Mouse (Mus musculus): ENCODE results near the gene Prss36. TPM values are rescaled to one million over a fixed set of nuclear protein-coding genes. Genes with fewer than 3 reads are reported as not detected.
A peak's percentile ranks its signal among the peaks of the same experiment; 100 is the strongest.

Prss36 gene
- polyA plus RNA-seq, 1 experiment from 2014 or later, result 9.7 TPM

- Histone ChIP-seq H3K4me3 (ENCODE audit: low read depth, low read length) (no peak overlapping the region), H3K27ac (replicated peaks) (peak overlapping the region; percentile 95), H3K9me3 (ENCODE audit: control insufficient read depth, low read length) (no peaks in the 10 kb centered on the region), H3K36me3 (ENCODE audit: control insufficient read depth, insufficient read depth, low read length) (peaks cover 3% of the 10 kb centered on the region; the same call in 1 of the 2 replicates), H3K4me2 (replicated peaks; ENCODE audit: low read depth) (0 out of 2 replicates have a peak overlapping the region, but pooled peaks have one; percentile 8), H3K9ac (ENCODE audit: low read length) (no peak overlapping the region), H3K27me3 (ENCODE audit: control insufficient read depth, insufficient read depth, low read length) (no peaks in the 10 kb centered on the region), H3K4me1 (replicated peaks; ENCODE audit: control insufficient read depth, insufficient read depth) (no peaks in the 10 kb centered on the region)
- TF ChIP-seq EP300 (optimal IDR thresholded peaks at IDR 0.05), result no peak
- TF ChIP-seq CTCF (IDR thresholded peaks at IDR 0.05; ENCODE audit: low read depth), result peak; percentile 9; the same call in 1 of the 2 replicates
- 54% methylated on average over 5 of the region's 5 CpGs for WGBS
- peak; percentile 75 for ATAC-seq (ENCODE audit: low FRiP score, low TSS enrichment)
- DNase-seq (ENCODE audit: low spot score), result peak; percentile 94
These were observed 21.3 kb downstream of the Prss36 start for GRCm38 (mm10) chr7:127925252-127925651.

- DNase-seq (ENCODE audit: low spot score) (no peak), ATAC-seq (ENCODE audit: low FRiP score, low TSS enrichment) (no peak)
- TF ChIP-seq CTCF (IDR thresholded peaks at IDR 0.05; ENCODE audit: low read depth) (no peak), EP300 (optimal IDR thresholded peaks at IDR 0.05) (no peak)
- H3K4me1 ChIP-seq (replicated peaks; ENCODE audit: control insufficient read depth, insufficient read depth), result no peaks in the 10 kb centered on the region
- H3K27ac ChIP-seq (replicated peaks), result peak overlapping the region; percentile 66
- peaks cover 3% of the 10 kb centered on the region; the same call in 1 of the 2 replicates for H3K36me3 ChIP-seq (ENCODE audit: control insufficient read depth, insufficient read depth, low read length)
- H3K9ac ChIP-seq (ENCODE audit: low read length), result no peak overlapping the region
- WGBS, result 66% methylated on average over 5 of the region's 5 CpGs
- no peaks in the 10 kb centered on the region for H3K9me3 ChIP-seq (ENCODE audit: control insufficient read depth, low read length)
- no peak overlapping the region for H3K4me2 ChIP-seq (replicated peaks; ENCODE audit: low read depth)
- H3K27me3 ChIP-seq (ENCODE audit: control insufficient read depth, insufficient read depth, low read length), result no peaks in the 10 kb centered on the region
- H3K4me3 ChIP-seq (ENCODE audit: low read depth, low read length), result no peak overlapping the region
These were observed 22.8 kb downstream of the Prss36 start for GRCm38 (mm10) chr7:127923714-127924113.

- no peak for TF ChIP-seq CTCF (IDR thresholded peaks at IDR 0.05; ENCODE audit: low read depth)
- no peak for TF ChIP-seq EP300 (optimal IDR thresholded peaks at IDR 0.05)
- 53% methylated on average over 6 of the region's 6 CpGs for WGBS
- no peaks in the 10 kb centered on the region for H3K4me1 ChIP-seq (replicated peaks; ENCODE audit: control insufficient read depth, insufficient read depth)
- ATAC-seq (ENCODE audit: low FRiP score, low TSS enrichment) (peak; percentile 35), DNase-seq (ENCODE audit: low spot score) (no peak)
- no peak overlapping the region for H3K9ac ChIP-seq (ENCODE audit: low read length)
- H3K4me3 ChIP-seq (ENCODE audit: low read depth, low read length), result no peak overlapping the region
- H3K27ac ChIP-seq (replicated peaks), result peak overlapping the region; percentile 66
- no peaks in the 10 kb centered on the region for H3K27me3 ChIP-seq (ENCODE audit: control insufficient read depth, insufficient read depth, low read length)
- no peak overlapping the region for H3K4me2 ChIP-seq (replicated peaks; ENCODE audit: low read depth)
- H3K36me3 ChIP-seq (ENCODE audit: control insufficient read depth, insufficient read depth, low read length), result peaks cover 3% of the 10 kb centered on the region; the same call in 1 of the 2 replicates
- no peaks in the 10 kb centered on the region for H3K9me3 ChIP-seq (ENCODE audit: control insufficient read depth, low read length)
These were observed 23.9 kb downstream of the Prss36 start for GRCm38 (mm10) chr7:127922451-127923275.

- Histone ChIP-seq H3K4me3 (ENCODE audit: low read depth, low read length) (no peak overlapping the region), H3K36me3 (ENCODE audit: control insufficient read depth, insufficient read depth, low read length) (peaks cover 3% of the 10 kb centered on the region; the same call in 1 of the 2 replicates), H3K4me1 (replicated peaks; ENCODE audit: control insufficient read depth, insufficient read depth) (no peaks in the 10 kb centered on the region), H3K9me3 (ENCODE audit: control insufficient read depth, low read length) (no peaks in the 10 kb centered on the region), H3K27ac (replicated peaks) (no peak overlapping the region), H3K4me2 (replicated peaks; ENCODE audit: low read depth) (no peak overlapping the region), H3K9ac (ENCODE audit: low read length) (no peak overlapping the region), H3K27me3 (ENCODE audit: control insufficient read depth, insufficient read depth, low read length) (no peaks in the 10 kb centered on the region)
- WGBS, result 54% methylated on average over 7 of the region's 8 CpGs
- TF ChIP-seq CTCF (IDR thresholded peaks at IDR 0.05; ENCODE audit: low read depth) (peak; percentile 72), EP300 (optimal IDR thresholded peaks at IDR 0.05) (no peak)
- ATAC-seq (ENCODE audit: low FRiP score, low TSS enrichment), result no peak
- peak; percentile 75 for DNase-seq (ENCODE audit: low spot score)
These were observed 25.0 kb downstream of the Prss36 start for GRCm38 (mm10) chr7:127921516-127921915.

- 76% methylated on average over 7 of the region's 7 CpGs for WGBS
- no peak for ATAC-seq (ENCODE audit: low FRiP score, low TSS enrichment)
- H3K36me3 ChIP-seq (ENCODE audit: control insufficient read depth, insufficient read depth, low read length), result no peaks in the 10 kb centered on the region; the same call in 1 of the 2 replicates
These were observed 27.2 kb downstream of the Prss36 start for GRCm38 (mm10) chr7:127919290-127919689.

GRCm38 (mm10) chr7:127918203-127918602, 28.3 kb downstream of the Prss36 start:
- TF ChIP-seq CTCF (IDR thresholded peaks at IDR 0.05; ENCODE audit: low read depth), result peak; percentile 75
- no peak for TF ChIP-seq EP300 (optimal IDR thresholded peaks at IDR 0.05)
- Histone ChIP-seq H3K4me1 (replicated peaks; ENCODE audit: control insufficient read depth, insufficient read depth) (no peaks in the 10 kb centered on the region), H3K9me3 (ENCODE audit: control insufficient read depth, low read length) (no peaks in the 10 kb centered on the region), H3K27ac (replicated peaks) (no peak overlapping the region), H3K9ac (ENCODE audit: low read length) (no peak overlapping the region), H3K36me3 (ENCODE audit: control insufficient read depth, insufficient read depth, low read length) (no peaks in the 10 kb centered on the region), H3K27me3 (ENCODE audit: control insufficient read depth, insufficient read depth, low read length) (no peaks in the 10 kb centered on the region), H3K4me2 (replicated peaks; ENCODE audit: low read depth) (no peak overlapping the region), H3K4me3 (ENCODE audit: low read depth, low read length) (no peak overlapping the region)
- DNase-seq (ENCODE audit: low spot score) (peak; percentile 75), ATAC-seq (ENCODE audit: low FRiP score, low TSS enrichment) (no peak)
- 58% methylated on average over 3 of the region's 3 CpGs for WGBS

More at GRCm38 (mm10) chr7:127919290-127919689, 27.2 kb downstream of the Prss36 start:
- TF ChIP-seq CTCF (IDR thresholded peaks at IDR 0.05; ENCODE audit: low read depth), result peak; percentile 64
- TF ChIP-seq EP300 (optimal IDR thresholded peaks at IDR 0.05), result no peak
- Histone ChIP-seq H3K4me1 (replicated peaks; ENCODE audit: control insufficient read depth, insufficient read depth) (no peaks in the 10 kb centered on the region), H3K4me2 (replicated peaks; ENCODE audit: low read depth) (no peak overlapping the region), H3K27ac (replicated peaks) (no peak overlapping the region), H3K9me3 (ENCODE audit: control insufficient read depth, low read length) (no peaks in the 10 kb centered on the region), H3K4me3 (ENCODE audit: low read depth, low read length) (no peak overlapping the region), H3K9ac (ENCODE audit: low read length) (no peak overlapping the region), H3K27me3 (ENCODE audit: control insufficient read depth, insufficient read depth, low read length) (no peaks in the 10 kb centered on the region)
- peak; percentile 59 for DNase-seq (ENCODE audit: low spot score)

Measured in stomach, postnatal 0 days (tissue).